Mouse (Mus musculus) frontal cortex, adult (tissue): ENCODE data around the gene Mbtd1.
A peak's percentile ranks its signal among the peaks of the same experiment; 100 is the strongest.

Source experiments
- ATAC-seq: cut with Nextera tagmentation; 2 replicates; pipeline ENCODE4 v1.9.2; 2017; ENCODE audit warnings: mild to moderate bottlenecking, moderate library complexity, mixed read lengths; ENCODE audit not compliant: low TSS enrichment

Mbtd1 gene

GRCm38 (mm10) chr11:93948887-93949567 lies 63.4 kb downstream of the Mbtd1 start:
- ATAC-seq = peak; percentile 22; the same call in 1 of the 2 replicates

GRCm38 (mm10) chr11:93950045-93950444 lies 64.4 kb downstream of the Mbtd1 start:
- ATAC-seq = no peak

DNA sequence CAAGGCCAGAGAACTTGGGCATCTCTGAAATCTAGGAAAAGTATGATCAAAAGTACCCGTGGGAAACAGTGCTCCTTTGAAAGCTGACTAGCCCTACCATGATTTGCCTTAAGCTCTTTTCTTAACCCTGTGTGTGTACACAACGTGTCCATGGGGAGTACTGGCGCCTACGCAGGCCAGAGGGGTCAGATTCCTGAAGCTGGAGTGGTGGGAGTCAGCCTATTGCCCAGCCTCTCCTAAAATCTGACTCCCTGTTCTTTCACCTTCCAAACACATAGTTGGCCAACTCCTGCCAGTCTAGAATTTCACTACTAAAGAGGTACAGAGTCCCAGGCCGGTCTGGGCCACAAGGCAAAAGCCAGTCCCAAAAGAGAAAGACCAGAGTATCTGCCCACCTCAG lies 66.7 kb downstream of the Mbtd1 start:
- ATAC-seq = no peak

GRCm38 (mm10) chr11:93954738-93955255 lies 69.1 kb downstream of the Mbtd1 start:
- peak; percentile 10; the same call in 1 of the 2 replicates for ATAC-seq

DNA sequence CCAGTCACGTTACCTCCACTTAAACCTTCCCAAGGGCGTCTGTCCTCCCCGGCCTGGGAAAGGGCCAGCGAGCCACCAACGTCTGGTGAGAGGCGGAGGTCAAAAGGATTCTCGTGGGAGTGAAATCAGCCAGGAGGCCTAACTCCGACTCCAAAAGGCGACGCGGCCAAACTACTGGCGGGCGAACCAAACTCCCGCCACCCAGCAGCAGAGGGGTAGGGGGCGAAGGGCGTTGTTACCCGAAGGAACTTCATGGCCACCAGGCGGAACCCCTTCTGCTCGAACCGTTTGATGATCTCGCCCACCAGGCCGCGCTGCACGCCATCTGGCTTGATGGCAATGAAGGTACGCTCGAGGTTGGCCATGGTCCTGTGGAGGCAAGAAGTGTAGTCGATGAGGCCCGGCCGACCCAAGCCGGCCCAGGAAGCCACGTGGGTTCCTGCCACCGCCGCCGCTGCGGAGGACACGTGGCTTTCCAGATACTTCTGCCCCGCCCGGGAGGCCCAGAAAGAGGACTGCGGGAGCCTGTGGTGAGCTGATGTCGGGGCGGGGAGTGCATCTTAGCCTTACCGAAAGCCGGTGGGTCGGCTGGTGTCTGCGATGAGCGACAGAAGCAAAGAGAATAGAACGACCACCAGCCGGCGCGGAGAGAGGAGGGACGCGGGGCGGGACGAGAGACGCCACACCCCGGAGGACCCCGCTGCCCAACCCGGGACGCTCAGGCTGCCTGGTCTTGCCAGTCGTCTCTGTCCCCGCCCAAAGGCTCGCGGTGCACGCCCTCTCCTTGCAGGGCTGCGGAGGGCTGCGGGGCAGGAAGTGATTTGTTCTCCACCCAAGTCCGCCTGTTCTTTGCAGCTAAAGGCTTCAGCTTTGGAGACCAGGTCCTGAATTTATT lies 69.9 kb downstream of the Mbtd1 start:
- peak; percentile 91 for ATAC-seq

GRCm38 (mm10) chr11:93956159-93956558 lies 70.5 kb downstream of the Mbtd1 start, which contains the start of gene Nme2:
Gene Nme2, minus strand, starts transcription at chr11:93956259.
- peak; percentile 29; the same call in 1 of the 2 replicates for ATAC-seq

DNA sequence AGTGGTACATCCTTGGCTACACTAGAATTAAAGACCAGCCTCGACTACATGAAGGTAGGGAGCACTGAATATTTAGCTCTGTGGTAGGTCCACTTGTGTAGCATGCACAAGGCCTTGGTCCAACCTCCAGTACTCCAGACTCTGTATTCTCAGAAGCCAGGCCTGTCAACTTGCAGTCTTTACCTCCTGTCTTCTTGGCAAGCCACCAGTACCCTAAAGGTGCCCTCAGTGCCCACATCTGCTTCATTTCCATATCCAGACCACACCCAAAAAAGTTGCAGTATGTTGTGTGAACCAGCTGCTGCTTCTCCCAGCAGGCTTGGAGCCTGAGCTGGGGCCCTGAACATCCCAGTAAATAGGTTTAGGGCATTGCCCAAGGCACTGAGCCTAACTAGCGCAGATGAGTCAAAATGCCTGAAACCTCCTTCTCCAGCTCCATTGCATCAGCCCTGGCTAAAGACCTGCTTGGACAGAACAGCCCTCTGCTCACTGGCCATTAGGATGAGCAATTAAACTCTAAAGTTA lies 71.4 kb downstream of the Mbtd1 start:
- ATAC-seq = no peak

DNA sequence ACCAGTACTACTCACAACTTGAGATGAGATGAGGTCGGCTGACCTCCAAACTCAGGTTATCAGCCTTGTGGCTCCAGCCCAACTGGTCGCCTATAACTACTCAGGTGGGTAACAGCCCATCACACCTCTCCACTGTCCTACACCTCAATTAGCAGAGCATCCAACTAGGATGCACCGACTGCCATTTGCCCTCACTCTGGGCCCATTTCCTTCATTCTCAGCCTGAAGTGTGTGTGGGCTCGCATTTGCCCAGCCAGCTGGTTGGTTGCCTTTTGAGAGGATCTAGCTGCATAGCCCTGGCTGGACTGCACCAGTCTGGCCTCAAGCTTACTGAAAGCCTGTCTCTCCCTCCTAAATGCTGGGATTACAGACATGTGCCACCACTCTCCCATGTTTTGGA lies 72.1 kb downstream of the Mbtd1 start:
- ATAC-seq = no peak

DNA sequence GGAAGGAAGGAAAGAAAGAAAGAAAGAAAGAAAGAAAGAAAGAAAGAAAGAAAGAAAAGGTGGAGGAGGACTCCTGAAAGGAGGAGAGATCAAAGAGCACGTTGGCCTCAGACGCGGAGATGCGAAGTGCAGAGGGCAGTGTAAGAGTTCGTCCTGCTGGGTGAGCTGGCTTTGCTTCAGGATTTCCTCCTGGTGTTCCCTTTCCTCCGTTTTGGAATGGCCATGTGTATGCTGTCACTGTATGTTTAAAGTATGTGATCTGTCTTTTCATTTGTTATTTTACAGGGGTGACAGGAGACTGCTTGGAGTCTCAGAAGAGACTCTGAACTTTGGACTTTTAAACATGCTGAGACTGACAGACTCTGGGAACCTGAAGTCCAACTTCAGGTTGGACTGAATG lies 75.8 kb downstream of the Mbtd1 start:
- no peak for ATAC-seq

DNA sequence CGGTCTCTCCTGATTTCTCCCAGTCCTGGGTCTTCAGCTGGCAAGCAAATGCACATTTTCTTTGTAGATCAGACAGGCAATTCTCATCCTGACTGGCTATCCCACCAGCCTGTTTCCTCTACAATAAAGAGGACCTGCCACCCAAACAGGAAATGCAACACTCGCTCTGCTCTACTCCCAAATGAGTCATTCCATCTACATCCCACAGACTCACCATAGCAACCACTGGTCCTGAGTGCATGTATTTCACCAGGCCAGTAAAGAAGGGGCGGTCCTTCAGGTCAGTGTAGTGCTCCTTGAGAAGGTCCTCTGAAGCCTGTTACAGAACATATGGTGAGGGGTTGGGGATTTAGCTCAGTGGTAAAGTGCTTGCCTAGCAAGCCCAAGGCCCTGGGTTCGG lies 77.4 kb downstream of the Mbtd1 start:
- ATAC-seq = no peak

DNA sequence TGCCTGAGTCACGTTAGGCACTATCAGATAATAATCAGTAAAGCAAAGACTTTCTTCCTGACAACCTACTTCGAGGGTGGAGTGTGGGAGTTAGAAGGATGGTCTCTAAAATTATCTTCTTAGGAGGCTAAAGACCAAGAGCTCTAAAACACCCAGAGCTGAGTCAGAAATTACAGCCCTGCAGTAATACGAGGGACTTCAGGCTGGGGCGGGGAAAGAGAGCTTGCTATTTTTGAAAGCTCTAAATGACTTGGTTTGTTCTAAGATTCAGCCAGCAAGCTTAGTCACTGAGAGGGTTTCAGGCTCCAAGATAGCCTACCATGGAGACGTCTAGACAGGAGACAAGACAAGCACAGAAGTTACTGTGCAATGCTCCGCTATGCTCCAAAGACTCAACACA lies 79.7 kb downstream of the Mbtd1 start:
- ATAC-seq = peak; percentile 56

DNA sequence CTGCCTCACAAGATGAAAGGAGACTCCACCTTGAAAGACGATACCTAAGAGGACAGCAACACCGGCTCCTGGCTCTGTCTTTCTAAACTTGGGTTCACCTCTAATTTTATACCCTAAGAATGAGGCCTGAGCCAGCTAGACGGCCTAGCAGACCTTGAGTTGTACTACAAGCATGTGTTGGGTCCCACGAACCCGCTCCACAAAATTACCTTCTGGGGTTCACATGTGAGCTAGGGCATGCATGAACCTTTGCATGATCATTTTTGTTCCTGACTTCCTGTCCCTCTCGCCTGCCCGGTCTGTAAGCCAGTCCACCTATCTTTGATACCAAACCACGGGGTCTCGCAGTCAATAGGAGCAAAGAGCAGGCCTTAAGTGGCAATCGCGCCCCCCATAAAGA lies 81.7 kb downstream of the Mbtd1 start:
- ATAC-seq = peak; percentile 1; the same call in 1 of the 2 replicates

DNA sequence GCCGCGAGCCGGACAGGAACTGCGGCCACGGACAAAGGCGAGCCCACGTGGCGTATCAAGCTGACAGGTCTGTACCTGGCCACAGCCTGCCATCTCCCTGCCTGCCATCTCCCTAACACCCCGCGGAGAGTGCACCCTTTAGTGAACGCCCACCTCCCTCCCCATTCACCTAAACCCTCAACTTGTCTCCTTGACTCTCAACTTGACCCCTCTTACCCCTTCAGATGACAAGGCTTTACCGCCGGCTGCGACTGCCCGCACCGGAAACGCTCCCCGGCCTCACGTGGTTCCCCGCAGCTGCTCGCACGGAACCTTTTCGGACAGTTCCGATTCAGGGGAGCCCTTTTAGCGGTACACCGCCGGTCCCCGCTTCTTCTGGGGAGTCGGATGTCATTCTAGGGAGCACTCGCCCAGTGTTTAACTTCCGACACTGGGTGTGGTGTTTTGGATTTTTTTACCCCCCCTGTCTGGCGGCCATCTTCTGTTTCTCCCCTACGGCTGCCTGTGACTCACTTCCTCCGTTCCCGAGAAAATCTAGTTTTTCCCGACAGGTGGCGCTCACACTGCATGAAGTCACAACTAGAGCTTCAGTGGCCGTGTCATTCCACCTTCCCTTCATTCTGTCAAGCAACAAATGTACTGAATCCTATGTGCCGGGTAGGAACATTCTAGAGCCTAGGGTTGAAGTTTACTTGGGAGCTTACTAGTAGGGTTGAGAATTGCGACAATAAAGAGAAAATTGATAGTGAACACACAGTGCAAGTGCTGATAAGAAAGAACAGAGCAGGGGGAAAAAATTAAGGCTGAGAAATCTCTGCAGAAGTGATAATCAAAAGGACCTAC lies 82.6 kb downstream of the Mbtd1 start, which contains the start of the genes Gm20390 and Nme1:
Gene Gm20390 (minus strand): TSS at position 289 of the 843 bp plus-strand sequence.
Gene Nme1 (minus strand): TSS at position 517 of the 843 bp plus-strand sequence.
- ATAC-seq = peak; percentile 90

- ATAC-seq = no peak
Measured at GRCm38 (mm10) chr11:93968848-93969128, 83.1 kb downstream of the Mbtd1 start.

DNA sequence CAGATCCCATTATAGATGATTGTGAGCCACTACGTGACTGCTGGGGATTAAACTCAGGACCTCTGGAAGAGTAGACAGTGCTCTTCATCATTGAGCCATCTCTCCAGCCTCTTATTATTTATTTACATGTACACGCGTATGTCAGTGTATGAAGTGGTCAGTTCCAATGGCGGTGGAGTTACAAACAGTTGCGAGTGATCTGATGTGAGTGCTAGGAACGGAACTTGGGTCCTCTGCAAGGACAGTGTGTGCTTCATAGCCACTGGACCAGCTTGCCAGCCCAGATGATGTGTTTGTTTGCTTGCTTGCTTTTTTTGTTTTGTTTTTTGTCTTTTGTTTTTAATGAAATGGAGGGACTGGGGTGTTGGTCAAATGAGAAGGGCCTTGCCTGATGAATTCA lies 83.5 kb downstream of the Mbtd1 start:
- no peak for ATAC-seq

- ATAC-seq = no peak
Measured at GRCm38 (mm10) chr11:93969799-93970198, 84.1 kb downstream of the Mbtd1 start.

GRCm38 (mm10) chr11:93972951-93973350 lies 87.3 kb downstream of the Mbtd1 start:
- no peak for ATAC-seq

DNA sequence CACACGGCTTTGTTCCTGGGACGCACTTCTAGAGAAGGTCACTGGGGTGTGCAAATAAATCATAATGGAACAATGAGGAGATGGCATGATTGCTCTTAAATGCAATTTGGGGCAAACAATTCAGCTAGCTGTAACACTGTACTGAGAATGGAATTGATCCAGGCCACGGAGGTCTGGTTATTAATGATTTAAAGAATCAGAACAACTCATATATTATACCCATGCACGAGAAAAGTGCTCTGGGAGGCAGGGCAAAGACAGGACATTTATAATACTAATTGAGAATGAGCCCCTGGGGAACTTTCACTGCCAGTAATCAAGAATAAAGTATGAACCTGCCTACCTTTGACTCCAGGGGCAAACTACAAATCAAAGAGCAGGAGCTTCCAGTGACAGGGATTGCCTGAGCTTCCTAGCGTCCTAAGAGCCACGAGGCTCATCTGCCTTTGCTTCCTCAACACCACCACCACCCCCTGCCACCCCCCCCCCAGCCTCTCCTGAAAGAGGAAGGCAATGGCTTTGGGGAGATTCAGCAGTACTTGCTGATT lies 93.9 kb downstream of the Mbtd1 start:
- ATAC-seq = no peak

- no peak for ATAC-seq
Measured at GRCm38 (mm10) chr11:93984619-93985018, 99.0 kb downstream of the Mbtd1 start.

GRCm38 (mm10) chr11:93985265-93985664 lies 99.6 kb downstream of the Mbtd1 start:
- ATAC-seq = no peak

DNA sequence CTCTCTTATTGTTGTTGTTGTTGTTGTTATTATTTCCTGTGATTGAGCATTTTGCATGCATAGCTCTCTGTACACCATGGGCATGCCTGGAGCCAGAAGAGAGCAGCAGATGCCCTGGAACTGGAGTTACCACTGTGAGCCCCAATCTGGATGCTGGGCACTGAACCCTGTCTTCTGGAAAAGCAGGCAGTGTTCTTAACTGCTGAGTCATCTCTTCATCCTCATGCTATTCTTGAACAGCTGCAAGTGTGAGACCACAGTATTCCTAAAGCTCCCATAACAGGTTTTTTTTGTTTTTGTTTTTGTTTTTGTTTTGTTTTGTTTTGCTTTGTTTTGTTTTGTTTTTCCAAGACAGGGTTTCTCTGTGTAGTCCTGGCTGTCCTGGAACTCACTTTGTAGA lies 100.6 kb downstream of the Mbtd1 start:
- no peak for ATAC-seq
